Mouse (Mus musculus) CD4-positive, CD25-positive, alpha-beta regulatory T cell, adult 2 months (primary cell): ENCODE data around the gene Stat2.
A peak's percentile ranks its signal among the peaks of the same experiment; 100 is the strongest.

Source experiments
- DNase-seq: peaks from one replicate; pipeline ENCODE4 v3.0.0-alpha.2; 2012; ENCODE audit warnings: low read depth, low spot score

The Stat2 gene

DNA sequence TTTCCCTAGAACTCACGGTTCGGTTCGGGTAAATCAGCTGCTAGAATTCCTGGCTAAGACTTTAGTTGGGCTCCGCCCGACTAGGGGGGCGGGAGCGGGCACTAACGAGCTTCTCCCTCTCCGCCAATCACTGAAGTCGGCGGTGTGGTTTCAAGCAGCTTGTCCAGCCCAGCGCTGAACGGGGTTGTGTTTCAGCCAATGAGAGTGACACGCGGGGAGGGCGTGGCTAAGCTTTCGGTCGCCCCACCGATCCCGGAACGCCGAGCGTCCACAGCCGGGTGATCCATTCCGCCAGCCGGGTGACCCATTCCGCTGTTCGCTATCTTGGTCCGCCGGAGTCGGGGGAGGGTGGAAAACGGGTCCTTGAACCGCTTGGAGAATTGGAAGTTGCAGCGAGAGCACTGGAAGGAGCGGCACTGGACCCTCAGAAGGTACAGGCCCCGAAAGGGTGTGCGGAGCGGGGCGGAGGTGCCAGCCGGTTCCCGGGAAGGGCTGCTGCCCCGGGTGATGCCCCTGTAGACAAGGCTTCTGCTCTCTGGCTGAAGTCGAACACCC, at the start of gene Stat2:
Stat2 (plus strand) TSS at position 273 of the 555 bp plus-strand sequence.
- DNase-seq = peak; percentile 97

DNA sequence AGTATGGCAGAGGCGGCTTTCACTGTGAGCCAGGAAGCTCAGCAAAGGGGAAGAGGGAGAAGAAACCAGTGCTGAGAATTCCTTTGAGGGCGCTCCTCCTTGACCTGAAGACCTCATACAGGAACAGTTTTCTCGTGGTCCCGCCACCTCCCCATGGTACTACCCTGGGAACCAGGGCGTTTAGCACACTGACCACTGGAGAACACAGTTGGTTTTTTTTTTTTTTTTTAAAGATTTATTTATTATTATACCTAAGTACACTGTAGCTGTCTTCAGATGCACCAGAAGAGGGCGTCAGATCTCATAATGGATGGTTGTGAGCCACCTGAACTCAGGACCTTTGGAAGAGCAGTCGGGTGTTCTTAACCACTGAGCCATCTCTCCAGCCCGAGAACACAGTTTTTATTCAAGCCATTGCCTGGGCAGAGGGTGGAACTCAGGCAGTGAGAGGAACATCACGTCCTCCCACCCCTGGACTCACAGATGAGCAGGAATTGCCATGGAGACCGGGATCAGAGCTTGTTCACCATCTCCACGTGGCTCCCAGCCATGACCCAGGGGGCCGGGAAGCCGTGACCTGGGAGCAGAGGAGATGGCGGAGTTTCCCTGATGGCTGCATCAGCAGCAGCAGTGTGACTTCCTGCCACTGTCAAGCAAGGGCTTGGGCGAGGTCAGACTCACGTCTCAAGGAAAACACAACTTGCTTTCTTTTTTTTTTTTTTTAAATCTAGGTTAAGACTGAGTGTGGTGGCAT, 48.6 kb upstream of the Stat2 start:
- DNase-seq = peak; percentile 63

DNA sequence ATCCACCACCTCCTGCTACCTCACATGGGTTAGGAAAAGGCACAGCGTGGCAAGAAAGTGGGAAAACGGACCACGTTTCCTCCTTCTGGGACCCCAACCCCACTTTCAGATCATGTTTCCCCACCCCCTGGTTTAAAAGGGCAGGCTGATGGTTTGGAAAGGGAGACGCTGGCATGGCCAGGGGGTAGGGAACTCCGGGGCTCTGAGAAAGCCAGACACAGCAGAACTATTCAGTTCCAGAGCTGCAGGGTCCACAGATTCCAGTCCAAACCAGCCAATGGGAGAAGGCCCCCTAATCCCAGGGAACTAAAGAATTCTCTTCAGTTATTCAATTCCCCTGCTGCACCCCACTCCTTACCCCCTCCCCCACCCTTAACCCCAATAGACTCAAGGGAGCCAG, 45.3 kb upstream of the Stat2 start:
- no peak for DNase-seq

DNA sequence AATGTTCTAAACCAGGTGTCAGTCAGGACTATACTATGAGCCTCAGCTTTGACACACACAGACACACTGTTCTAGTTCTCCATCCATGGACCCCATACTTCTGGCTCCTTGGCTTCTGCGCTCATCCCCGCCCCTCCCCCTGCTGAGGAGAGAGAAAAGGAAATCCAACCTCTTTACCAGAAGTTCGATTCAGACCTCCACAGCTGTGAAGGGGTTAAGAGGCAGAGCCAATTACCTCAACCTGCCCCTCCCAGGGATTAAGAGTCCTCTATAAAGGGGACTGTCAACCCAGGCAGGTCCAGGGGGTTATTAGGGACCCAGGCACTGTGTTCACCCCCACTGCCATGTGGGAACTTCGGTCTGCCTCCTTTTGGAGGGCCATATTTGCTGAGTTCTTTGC, 44.8 kb upstream of the Stat2 start, which contains the start of gene Mip:
Mip (plus strand) TSS at position 301 of the 400 bp plus-strand sequence.
- DNase-seq = no peak

DNA sequence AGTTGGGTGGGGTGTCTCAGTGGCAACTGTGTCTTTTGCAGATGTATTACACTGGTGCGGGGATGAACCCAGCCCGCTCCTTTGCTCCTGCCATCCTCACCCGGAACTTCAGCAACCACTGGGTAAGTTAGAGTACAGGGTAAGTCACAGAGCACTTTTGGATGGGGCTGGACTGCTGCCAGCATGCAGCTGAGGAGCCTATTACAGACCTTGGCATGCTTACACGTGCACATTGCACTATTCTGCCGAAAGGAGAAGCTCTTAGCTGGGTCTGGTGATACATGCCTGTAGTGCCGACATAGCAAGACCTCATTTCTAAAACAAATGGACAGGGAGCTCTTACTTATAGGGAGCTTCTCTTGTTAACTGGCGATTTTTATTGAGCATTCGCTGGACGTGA, 42.8 kb upstream of the Stat2 start:
- no peak for DNase-seq

DNA sequence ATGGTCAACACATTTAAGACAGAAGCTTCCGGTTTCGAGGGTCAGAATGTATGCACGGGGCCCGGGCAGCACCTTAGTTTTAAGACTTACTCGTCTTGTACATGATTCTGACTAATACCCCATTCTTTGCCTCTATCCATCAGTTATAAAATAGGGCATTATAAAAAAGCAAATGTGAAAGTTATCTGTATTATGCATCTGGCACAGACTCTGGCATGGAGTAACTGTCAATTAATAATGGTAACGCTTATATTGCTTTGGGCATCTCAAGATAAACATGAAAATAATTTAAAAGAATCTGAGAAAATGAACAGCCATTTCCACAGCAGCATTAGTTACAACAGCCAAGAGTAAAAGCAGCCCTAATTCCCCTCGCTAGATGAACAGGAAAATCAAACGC, 42.4 kb upstream of the Stat2 start:
- no peak for DNase-seq

DNA sequence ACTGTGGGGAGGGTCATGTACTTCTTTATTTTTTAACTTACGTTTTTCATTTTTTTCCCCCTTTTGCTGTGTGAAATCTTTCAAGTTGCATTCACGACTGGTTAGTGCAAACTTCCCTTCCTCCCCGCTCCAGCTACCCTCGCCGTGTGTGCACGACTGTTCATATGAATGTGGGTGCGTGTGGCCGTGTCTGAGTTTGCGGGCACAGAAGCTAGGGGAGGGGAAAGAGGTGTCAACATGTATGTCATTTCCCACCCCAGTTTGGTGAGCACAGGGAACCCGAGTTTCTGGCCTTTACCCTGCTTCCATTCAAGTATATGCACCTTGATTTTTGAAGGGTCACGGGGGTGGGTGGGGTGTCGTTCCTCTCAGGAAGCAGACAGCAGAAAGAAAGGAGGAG, 39.8 kb upstream of the Stat2 start:
- peak; percentile 55 for DNase-seq

DNA sequence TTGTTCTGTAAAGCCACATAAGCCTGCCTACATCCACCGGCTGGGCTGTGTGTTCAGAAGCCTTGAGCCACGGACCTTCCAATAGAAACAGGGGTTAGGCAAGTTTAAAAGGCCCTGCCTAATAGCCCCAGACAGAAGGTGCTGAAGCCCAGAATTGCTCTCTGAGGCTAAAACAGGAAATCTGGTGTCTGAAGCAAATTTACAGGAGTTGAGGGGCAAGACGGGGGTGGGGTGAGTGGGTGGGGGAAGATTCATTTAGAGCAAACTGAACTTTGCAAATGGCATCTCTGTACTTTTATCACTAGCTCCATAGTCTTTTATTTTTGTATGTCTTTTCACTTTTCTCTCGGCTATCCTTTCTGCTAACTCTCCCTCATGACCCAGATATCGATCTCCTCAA, 39.2 kb upstream of the Stat2 start:
- DNase-seq = peak; percentile 56

DNA sequence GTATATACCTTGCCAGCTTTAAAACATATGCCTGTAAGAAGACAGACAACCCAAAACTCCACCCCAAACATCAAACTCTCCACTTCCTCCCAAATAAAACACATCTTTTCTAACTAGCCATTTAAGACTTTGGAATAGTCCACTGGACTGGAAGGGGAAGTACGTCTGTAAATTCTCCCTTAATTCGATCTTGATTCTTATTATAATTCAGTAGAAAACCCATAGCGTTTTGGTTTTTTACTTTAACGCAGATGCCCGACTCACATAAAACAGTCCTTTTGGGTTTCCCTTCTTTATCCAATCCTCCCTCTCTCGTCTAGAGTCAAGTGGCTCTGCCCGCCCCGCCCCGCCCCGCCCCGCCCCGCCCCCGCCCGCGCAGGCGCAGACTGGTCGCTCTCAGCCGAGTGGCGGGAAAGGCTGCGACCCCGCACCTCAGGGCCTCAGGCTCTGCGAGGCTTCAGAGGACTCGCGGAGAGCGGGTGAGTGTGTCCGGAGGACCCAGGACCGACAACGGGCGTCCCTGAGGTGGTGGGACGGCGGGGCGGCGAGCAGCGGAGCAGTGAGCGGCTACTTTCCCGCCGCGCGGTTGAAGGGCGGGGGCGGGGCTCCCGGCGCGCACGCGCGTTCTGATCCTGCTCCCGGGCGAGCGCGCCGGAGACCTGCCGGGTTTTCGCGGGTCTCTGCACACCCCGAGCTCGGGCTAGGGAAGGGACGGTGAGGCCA, 38.5 kb upstream of the Stat2 start, which contains the start of gene Timeless:
Timeless (plus strand) TSS at position 369 of the 723 bp plus-strand sequence.
- DNase-seq = peak; percentile 92

DNA sequence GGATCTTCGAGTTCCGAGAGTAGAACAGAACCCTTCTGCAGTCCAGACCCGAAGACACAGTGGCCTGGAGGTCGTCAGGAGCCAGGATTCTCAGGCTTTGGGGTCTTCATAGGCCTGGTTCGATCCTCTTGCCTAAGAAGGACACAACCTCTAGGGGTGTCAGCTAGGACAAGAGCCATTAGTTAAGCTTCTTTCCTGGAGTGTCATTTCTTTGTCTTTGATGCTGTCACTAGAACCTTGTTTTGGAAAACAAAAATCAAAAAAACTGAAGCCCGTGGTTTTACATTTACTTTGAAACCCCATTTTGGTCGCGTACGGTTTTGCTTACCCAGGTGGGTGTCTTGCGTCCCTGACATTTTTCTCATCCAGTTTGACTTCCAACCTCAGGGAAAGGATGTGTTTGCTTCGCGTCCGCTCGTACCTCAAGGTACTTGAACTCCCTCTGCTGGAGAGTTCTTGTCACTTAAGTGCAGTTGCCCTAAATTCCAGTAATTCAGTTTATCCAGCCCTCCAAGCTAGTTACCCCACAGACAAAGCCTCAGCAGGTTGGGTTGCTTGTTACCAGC, 37.9 kb upstream of the Stat2 start:
- peak; percentile 87 for DNase-seq

DNA sequence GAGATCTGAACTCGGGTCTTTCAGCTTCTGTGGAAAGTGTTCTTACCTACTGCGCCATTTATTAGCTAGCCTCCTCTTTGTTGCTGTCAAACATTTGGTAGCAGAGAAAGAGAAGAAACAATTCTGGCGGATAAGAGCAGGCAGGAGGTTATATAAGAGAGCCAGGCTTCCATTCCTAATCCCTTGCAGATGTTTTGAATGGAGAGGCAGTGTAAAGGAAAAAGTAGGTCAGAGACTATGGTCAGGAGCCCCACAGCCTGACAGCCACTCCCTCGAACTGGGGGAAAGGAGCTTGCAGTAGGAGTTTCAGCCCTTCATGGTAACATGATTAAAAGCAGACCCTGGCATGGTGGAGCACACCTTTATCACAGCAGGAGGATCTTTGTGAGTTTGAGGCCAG, 34.0 kb upstream of the Stat2 start:
- DNase-seq = no peak

DNA sequence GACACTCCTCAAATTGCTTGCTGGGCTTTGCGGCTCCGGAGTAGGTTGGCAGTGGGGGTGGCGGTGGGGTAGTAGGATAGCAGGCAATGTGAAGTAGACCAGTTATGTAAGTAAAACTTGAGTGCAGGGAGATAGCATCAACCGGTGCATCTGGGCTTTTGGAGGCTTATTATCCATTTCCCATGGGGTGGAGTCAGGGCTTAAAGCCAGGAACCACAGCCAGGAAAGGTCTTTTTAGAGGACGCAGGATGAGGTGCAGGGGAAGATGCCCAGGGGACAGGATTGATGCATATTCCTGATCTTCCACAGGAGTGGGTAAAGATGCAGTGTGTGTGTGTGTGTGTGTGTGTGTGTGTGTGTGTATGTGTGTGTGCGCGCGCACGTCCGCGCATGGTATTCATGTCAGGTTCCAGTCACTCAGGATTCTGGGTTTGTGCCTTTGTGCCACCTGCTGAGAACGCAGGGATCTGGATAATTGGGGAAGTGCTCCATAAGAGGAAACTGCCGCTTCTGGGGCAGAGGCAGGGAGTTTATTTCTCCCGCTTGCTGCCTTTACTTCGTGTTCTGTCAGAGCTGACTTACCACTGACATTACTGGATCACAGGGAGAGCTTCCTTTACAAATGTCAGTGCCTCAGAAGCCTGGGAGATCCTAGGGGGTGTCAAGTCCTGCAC, 32.4 kb upstream of the Stat2 start:
- no peak for DNase-seq

DNA sequence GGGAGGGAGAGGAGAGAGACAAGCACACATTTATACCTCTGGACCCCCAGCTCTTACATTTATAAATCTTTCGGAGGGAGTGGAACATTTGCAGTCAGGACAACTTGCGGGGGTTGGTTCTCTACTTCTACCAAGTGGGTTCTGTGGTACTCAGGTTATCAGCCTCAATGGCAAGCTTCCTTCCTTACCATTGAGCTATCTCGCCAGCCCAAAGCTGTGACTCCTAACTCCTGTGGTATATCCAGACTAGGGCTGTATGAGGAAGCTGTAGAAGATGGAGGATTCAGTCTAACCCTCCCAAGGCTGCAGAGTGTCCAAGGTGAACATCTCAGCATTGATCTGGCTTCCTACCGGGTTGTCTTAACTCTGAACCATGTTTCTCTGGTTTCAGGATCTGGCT, 31.2 kb upstream of the Stat2 start:
- DNase-seq = no peak

DNA sequence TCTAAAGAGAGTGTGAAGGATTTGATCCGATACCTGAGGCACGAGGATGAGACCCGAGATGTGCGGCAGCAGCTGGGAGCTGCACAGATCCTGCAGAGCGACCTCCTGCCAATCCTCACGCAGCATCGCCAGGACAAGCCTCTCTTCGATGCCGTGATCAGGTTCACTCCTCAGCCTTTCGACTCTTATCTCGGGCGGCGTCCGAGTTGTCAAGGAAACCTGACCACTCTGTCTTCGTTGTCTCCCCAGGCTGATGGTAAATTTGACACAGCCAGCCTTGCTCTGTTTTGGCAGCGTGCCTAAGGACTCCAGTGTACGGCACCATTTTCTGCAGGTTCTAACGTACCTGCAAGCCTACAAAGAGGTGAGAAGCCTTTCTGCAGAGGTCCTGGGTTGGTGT, 30.2 kb upstream of the Stat2 start:
- DNase-seq = no peak

DNA sequence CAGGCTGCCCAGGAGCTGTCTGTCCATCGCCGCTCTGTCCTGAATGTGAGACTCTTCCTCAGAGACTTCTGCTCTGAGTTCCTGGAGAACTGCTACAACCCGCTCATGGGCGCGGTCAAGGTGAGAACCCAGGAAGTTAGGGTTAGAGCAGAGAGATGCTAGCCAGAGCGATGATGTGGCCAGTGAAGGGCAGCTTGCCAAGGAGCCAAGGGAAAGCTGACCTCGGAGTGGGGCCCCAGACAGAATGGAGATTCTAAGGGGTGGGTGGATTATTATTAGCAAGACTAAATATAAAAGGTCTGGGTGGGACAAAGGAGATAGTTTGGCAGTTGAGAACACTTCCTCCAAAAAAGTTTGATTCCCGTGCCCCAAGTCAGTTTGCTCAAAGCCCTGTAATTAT, 27.1 kb upstream of the Stat2 start:
- DNase-seq = no peak

DNA sequence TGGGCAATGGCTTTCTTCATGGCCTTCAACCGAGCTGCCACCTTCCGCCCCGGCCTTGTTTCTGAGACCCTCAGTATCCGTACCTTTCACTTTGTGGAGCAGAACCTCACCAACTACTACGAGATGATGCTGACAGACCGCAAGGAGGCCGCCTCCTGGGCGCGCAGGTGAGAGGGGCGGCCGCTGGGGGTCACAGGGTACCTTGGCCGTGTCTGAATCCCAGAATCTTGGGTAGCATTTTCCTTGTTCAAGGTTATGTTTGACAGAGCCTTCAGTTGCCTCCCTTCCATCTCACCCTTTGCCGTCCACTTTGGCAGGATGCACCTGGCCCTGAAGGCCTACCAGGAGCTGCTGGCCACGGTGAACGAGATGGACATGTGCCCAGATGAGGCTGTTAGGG, 26.2 kb upstream of the Stat2 start:
- no peak for DNase-seq

DNA sequence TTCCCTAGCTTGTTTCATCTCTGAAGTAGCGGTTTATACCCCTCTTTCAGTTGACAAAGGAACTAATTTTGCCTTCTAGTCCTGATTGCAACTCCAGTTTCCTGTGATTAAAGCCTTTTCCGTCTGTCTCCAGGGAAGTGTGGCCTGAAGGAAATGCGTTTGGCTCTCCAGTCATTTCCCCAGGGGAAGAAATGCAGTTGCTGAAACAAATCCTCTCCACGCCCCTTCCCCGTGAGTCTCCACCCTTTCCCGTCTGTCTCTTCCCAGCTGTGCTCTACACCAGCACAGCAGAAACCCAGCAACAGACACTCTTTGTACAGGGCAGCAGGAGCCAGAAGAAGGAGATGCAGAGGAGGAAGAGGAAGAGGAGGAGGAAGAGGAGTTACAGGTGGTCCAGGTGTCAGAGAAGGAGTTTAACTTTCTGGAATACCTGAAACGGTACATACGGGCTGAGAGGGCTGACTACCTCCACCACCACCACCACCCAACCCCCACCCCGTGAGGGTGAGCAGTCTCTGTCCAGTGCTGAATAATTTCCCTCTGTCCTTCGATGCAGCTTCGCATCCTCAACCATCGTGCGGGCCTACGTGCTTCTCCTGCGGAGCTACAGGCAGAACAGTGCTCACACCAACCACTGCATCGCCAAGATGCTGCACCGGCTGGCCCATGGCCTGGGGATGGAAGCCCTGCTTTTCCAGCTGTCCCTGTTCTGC, 23.2 kb upstream of the Stat2 start:
- no peak for DNase-seq

DNA sequence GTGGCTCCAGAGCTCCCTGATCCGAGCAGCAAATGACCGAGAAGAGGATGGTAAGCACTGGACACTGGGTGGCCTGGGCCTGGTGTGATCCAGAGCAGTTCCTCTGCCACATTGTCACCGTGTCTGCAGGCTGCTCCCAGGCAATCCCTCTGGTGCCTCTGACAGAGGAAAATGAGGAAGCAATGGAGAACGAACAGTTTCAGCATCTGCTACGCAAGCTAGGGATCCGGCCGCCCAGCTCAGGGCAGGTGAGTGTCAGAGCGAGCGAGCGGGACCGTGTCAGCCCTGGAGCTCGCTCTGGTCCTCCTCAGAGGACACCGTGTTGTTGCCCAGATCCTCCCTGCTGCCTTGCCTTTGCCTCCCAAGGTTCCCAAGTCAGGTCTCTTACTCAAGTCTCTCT, 19.8 kb upstream of the Stat2 start:
- DNase-seq = no peak

DNA sequence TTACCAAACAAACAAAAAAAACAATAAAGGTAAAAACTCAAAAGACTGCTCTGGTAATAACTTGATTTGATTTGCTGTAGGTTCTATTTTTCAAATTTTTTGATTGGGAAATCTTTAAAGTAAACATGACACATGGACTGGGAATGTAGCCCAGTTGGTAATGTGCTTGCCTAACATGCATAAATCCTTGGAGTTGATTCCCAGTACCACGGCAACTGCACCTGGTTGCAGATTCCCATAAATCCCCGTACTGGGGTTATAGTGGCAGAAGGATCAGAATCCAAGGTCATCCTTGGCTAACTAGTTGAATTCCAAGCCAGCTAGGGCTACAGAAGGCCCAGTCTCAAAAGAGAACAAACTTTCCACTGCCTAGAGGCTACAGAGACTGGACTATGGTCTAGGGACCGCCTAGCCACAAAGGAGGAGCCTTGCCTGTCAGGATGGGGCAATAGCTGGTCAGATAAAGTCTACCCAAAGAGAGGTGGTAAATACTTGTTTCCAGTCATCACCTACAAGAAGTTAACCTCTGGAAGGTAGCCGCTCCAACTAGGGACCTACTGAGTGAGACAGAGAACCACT, 16.6 kb upstream of the Stat2 start, which contains the start of gene Apon:
Apon (plus strand) TSS at position 420 of the 579 bp plus-strand sequence.
- no peak for DNase-seq

DNA sequence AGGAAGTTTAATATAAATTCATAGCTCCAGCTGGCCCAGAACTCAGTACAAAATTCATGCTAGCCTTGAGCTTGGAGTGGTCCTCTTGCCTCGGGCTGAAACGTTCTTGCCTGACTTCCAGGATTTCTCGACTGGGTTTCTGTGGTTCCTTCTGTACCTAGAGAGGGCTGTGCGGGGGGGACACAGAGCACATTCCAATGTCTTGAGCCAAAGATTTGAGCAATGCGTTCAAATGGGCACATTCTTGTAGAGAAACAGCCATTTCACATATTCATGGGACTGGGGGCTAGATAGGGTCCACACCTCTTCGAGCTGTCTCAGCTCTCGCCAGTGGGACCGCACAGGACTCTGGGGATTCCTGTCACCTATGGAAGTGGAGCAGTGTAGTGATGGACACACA, 14.4 kb upstream of the Stat2 start:
- no peak for DNase-seq

DNA sequence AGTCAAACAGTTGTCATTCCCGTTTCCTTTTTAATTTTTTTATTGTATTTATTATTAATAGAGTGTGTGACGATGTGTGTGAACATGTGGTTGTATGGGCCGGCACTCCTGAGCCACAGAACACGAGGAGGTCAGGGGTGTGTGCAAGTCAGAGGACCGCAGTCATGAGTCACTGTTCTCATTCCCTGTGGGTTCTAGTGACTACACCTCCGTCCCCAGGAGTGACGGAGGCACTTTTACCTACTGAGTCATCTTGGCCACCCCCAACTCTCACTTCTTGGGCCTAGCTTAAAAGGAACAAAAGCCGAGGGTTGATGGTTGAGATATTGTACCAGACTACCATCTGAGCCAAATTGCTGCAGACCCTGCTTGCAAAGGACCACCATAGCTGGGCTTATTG, 14.0 kb upstream of the Stat2 start:
- no peak for DNase-seq
